Mouse (Mus musculus): Measurements from ENCODE around the gene Dag1.

Dag1 gene

DNA sequence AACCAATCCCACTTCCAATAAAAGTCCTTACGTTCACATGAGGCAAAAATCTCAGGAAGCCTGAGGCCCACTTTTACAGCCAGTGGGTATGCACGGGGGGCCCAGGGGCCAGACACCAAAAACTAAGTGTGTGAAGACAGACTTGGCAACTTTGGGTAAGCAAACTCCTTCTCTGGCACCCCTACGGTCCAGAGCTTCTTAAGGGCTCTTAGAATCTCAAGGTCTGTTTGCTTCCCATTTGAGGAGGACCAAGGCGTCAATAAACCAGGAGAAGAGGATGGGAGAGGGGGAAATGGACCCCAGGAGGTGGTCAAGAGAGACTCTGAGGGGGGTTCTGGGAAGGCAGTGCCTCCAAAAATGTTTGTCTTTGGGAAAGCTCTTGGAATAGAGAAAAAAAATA is 9.7 kb upstream of the Dag1 start:
- no peak for DNase-seq

GRCm38 (mm10) chr9:108272691-108273090 is 8.9 kb upstream of the Dag1 start:
- DNase-seq = no peak

GRCm38 (mm10) chr9:108271941-108272340 is 8.2 kb upstream of the Dag1 start:
- DNase-seq = peak; percentile 49 to 63

DNA sequence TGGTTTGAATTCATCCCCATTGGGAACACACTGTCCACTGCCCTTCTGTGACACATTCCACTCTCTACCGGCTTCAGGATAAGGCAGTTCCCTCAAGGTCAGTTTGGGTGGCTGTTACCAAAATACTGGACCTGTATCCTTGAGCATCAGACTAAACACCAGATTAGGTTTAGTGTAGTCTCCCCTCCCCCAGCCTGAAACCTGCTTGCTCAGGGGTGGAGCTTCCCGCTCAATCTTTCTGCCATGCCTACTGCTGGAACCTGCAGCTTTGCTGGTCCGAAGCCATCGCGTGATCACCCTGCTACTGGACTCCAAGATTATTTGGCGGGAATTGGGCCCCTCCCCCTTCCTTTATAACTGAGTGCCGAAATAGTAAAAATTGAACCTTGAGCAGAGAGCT is 4.9 kb upstream of the Dag1 start:
- DNase-seq = peak; percentile 22 to 54

- peak; percentile 29 to 47 for DNase-seq
These were observed 3.9 kb upstream of the Dag1 start for GRCm38 (mm10) chr9:108267691-108268090.

- DNase-seq = no peak
These were observed 2.6 kb upstream of the Dag1 start for GRCm38 (mm10) chr9:108266261-108266935.

DNA sequence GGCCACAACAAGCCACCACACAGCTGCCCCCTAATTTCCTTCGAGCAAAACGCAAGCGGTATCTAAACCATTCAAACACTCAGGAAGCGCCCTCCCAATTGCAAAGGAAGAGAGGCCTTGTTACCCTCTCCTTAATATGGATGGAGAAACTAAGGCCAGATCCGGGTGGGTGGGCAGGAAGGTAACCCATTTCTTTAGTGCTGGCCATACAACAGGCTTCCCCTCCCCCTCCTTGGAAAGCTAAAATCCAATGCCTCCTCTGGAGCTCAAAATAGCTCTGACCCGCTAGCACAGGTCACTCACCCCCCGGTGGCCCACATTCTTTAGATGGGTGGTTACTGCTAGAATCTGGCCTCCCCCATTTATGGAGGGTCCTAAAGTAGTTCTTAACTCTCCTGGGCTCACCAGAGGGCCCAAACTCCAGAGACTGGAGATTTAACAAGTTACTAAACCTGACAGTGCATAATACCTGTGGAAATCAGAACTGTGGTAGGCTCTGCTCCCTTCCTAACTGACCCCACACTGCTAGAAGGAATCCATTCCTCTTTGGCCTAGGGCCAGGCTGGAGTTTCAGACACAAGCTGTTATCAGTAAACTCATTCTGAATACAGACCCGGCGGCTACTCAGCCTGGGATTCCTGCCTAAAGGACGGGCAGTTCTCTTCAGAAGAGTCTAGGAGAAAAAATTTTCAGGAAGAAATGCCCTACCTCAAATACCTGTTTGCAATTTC is 598 bp upstream of the Dag1 start:
- DNase-seq = peak; percentile 69 to 78

DNA sequence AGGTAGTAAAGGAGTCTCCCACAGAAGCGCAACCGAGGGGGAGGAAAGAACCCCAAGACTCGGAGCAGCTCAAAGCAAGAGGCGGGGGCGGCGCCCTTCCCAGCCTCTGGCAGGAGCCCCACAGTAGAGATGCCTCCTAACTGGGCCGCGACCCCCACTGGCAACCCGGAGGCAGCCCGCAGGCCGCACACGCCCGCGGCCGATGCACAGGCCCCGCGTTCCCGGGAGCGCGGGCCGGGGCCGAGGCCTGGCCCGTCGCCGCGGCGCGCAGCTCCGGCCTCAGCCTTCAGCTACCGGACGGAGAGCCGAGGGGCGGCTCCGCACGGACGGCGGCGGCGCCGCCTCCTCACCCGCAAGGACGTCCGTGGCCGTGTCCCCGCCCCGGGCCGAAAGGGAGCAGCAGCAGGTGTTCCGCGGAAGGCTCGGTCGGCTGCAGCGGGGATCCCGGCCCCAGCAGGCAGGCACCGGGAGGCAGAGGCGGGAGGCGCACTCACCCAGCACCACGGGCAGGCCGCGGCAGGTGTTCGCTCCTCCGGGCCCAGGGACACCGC is 552 bp downstream of the Dag1 start:
- DNase-seq = peak; percentile 72 to 90

- peak in 1 of 2 experiments; percentile 9 for DNase-seq
These were observed 1.2 kb downstream of the Dag1 start for GRCm38 (mm10) chr9:108262494-108263049.

GRCm38 (mm10) chr9:108261865-108262264 is 1.9 kb downstream of the Dag1 start:
- no peak for DNase-seq

GRCm38 (mm10) chr9:108260526-108260925 is 3.2 kb downstream of the Dag1 start:
- peak in 1 of 2 experiments; percentile 5 for DNase-seq

DNA sequence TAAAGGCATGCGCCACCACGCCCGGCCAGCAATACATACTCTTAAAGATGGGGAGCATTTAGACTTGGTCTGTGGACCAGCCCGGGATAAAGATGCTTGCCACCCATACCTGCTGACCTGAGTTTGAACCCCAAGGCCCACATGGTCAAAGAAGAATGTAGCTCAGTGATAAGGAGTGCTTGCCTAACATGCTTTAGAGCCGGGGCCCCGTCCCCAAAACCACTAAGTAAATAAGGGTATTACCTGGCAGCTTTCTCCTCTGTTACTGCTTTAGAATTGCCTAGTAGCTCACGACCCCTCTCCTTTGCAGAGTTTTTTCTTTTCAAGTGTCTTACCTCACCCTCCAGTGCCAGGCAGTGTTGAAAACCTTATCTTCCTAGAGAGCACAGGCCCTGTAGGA is 11.0 kb downstream of the Dag1 start:
- DNase-seq = no peak

- no peak for DNase-seq
These were observed 11.9 kb downstream of the Dag1 start for GRCm38 (mm10) chr9:108251877-108252276.

- DNase-seq = peak in 1 of 2 experiments; percentile 40
These were observed 14.8 kb downstream of the Dag1 start for GRCm38 (mm10) chr9:108248957-108249356.

DNA sequence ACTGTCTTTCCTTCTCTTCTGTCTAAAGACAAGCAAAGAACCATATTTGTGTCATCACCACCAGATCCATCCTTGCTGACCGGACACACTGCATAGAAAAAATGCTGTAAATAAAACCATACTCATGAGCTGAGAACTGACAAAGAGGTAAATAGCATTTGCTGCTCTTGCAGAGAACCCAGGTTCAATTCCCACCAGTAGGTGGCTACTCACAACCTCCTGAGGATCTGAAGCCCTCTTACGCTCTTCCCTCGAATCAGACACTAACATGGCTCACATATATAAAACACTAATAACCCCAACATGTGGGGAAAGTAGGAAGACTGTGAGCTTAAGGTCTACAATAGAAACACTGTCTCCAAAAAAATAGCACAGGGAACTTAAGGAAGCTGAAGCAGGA is 18.8 kb downstream of the Dag1 start:
- peak in 1 of 2 experiments; percentile 27 for DNase-seq

DNA sequence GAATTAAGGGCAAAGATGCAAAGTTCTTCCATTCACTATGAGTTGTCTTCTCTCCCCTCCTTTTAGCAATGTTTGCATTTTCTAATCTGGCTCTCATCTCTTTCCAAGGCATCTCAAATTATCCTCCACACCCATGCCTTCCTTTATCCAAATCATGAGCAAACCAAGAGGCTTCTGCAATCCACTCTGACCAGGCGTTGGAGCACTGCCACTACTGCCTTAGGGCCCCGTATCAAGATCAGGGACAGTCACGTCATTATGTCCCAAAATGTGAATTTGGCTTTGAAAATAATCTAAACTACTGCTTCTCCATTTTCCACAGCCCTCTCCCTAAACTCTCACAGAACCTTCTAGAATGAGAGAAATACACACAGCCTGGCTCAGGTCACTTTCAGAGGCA is 19.2 kb downstream of the Dag1 start:
- DNase-seq = no peak

GRCm38 (mm10) chr9:108239951-108240350 is 23.8 kb downstream of the Dag1 start:
- no peak for DNase-seq

DNA sequence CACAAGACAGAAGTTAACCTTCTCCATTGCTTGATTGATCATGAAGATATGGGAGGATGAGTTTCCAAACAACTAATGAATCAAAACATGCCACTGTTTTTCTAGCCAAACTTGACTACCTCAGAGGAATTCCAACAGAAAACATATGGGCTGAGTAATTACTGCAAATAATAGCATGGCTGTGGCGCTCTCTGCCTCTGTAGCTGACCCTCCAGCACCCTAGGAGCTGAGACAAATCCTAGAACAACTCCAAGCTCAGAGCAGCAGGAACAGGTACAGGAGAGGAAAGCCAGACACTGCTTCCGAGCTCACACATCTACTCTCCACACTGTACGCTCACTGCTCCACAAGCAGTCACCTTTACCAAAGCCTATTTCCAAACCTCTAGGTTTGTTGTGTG is 24.9 kb downstream of the Dag1 start:
- DNase-seq = no peak

GRCm38 (mm10) chr9:108238402-108238801 is 25.4 kb downstream of the Dag1 start:
- DNase-seq = no peak

- DNase-seq = no peak
These were observed 29.1 kb downstream of the Dag1 start for GRCm38 (mm10) chr9:108234682-108235081.

DNA sequence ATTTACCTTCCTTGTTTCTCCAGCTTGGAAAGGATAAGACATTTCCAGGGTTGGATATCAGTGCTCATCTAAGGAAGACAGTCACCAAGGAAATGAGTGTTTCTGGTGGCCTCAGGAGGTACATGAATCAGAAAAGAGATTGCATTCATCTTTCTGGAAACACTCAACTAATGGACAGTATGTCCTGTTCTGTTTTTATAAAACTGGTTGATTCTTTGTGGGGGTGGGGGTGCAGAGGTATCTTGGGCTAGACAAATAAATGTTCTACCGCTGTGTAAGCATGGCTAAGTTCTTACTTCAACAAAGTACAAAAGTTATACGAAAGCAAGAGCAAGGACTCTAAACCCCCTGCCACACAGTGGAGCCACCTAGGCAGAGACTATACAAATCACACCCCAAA is 30.9 kb downstream of the Dag1 start:
- no peak for DNase-seq

- no peak for DNase-seq
These were observed 35.7 kb downstream of the Dag1 start for GRCm38 (mm10) chr9:108227911-108228649.

- no peak for DNase-seq
These were observed 38.6 kb downstream of the Dag1 start for GRCm38 (mm10) chr9:108225166-108225565.
